Mouse (Mus musculus) heart, postnatal 0 days (tissue): Measurements from ENCODE around the gene Rtl10. TPM values are rescaled to one million over a fixed set of nuclear protein-coding genes. Genes with fewer than 3 reads are reported as not detected.

ENCODE experiments used
- ATAC-seq: fragments of 200-750 bp; cut with Nextera tagmentation; 2 replicates; pipeline ENCODE4 v1.8.0; 2017; ENCODE audit warnings: low read depth, moderate number of reproducible peaks, moderate library complexity; ENCODE audit not compliant: insufficient read depth
- DNase-seq: peaks from one replicate; pipeline ENCODE4 v3.0.0-alpha.2; 2016; ENCODE audit warnings: low spot score
- H3K27ac ChIP-seq: fragments of 300-500 bp; sonication (generic); 2 replicates; pipeline ENCODE4 v1.5.1; 2014; ENCODE audit warnings: low read depth, mild to moderate bottlenecking
- H3K27me3 ChIP-seq: fragments of 300-500 bp; sonication (generic); 2 replicates; pipeline ENCODE4 v1.6.1; 2014; ENCODE audit warnings: low read length, mixed read lengths; ENCODE audit not compliant: control insufficient read depth, insufficient read depth
- H3K36me3 ChIP-seq: fragments of 300-500 bp; sonication (generic); replicated peaks from 2 replicates; pipeline ENCODE4 v1.6.1; 2014; ENCODE audit warnings: low read length, mixed read lengths; ENCODE audit not compliant: control insufficient read depth, insufficient read depth
- H3K4me1 ChIP-seq: fragments of 300-500 bp; sonication (generic); 2 replicates; pipeline ENCODE4 v1.6.1; 2014; ENCODE audit warnings: antibody characterized with exemption; ENCODE audit not compliant: control insufficient read depth, insufficient read depth
- H3K4me2 ChIP-seq: fragments of 300-500 bp; sonication (generic); 2 replicates; pipeline ENCODE4 v1.6.1; 2014; ENCODE audit warnings: low read depth, mild to moderate bottlenecking, low read length, moderate library complexity
- H3K4me3 ChIP-seq: fragments of 300-500 bp; sonication (generic); 2 replicates; pipeline ENCODE4 v1.5.1; 2014; ENCODE audit warnings: low read depth, low read length
- H3K9ac ChIP-seq: fragments of 300-500 bp; sonication (generic); replicated peaks from 2 replicates; pipeline ENCODE4 v1.6.1; 2014; ENCODE audit warnings: low read depth, low read length, mixed read lengths
- H3K9me3 ChIP-seq: fragments of 300-500 bp; sonication (generic); replicated peaks from 2 replicates; pipeline ENCODE4 v1.6.1; 2016; ENCODE audit warnings: low read length; ENCODE audit not compliant: control insufficient read depth
- CTCF ChIP-seq: IDR thresholded peaks from 2 replicates; pipeline ENCODE4 v1.5.1; 2016; ENCODE audit warnings: antibody characterized with exemption, control low read depth, low read depth
- EP300 ChIP-seq: IDR thresholded peaks from 2 replicates; pipeline ENCODE4 v1.6.1; 2016; ENCODE audit warnings: antibody characterized with exemption, low read depth
- WGBS: fragments of 180-500 bp; shearing (Covaris S2); extraction: QIAGEN DNeasy Blood & Tissue Kit; methylation state at CpG from one replicate; pipeline ENCODE4 v1.1.7; 2014; 5-methylcytosine and 5-hydroxymethylcytosine counted together
- polyA plus RNA-seq: library from polyadenylated mRNA; unstranded; fragments of >200 nt; fragmentation: Nextera tagmentation; extraction: Ambion mirVana; gene quantifications from 2 replicates; pipeline ENCODE4 v1.2.1, GENCODE M21; 2015
- total RNA-seq: library from RNA; depleted of rRNA; stranded (reverse); fragments of >200 nt; gene quantifications from 2 replicates; pipeline ENCODE4 v1.2.3, GENCODE M21; 2014; ENCODE audit warnings: low replicate concordance

Gene Rtl10
- total and polyA plus RNA-seq, 2 experiments from 2014 or later: 0.42 to 0.94 TPM

GRCm38 (mm10) chr16:18455407-18455806, 43.3 kb upstream of the Rtl10 start:
- no peak overlapping the region for H3K4me2 ChIP-seq
- H3K4me1 ChIP-seq: peaks cover 9% of the 10 kb centered on the region; the same call in 1 of the 2 replicates
- no peaks in the 10 kb centered on the region for H3K27me3 ChIP-seq
- TF ChIP-seq EP300: no peak
- no peak for TF ChIP-seq CTCF
- no peak for DNase-seq
- no peak overlapping the region for H3K4me3 ChIP-seq
- no peak overlapping the region for H3K27ac ChIP-seq
- no peak for ATAC-seq
- WGBS: 81% methylated on average over 6 of the region's 6 CpGs
- no peak overlapping the region for H3K9ac ChIP-seq
- H3K9me3 ChIP-seq: no peaks in the 10 kb centered on the region
- peaks cover 23% of the 10 kb centered on the region for H3K36me3 ChIP-seq

- Histone ChIP-seq H3K36me3 (peaks cover 19% of the 10 kb centered on the region), H3K27ac (peak overlapping the region; percentile 54; the same call in 1 of the 2 replicates), H3K4me1 (peaks cover 9% of the 10 kb centered on the region; the same call in 1 of the 2 replicates), H3K9ac (no peak overlapping the region), H3K27me3 (no peaks in the 10 kb centered on the region), H3K4me2 (no peak overlapping the region), H3K4me3 (no peak overlapping the region), H3K9me3 (no peaks in the 10 kb centered on the region)
- no peak for TF ChIP-seq CTCF
- TF ChIP-seq EP300: no peak
- DNase-seq: no peak
- no peak for ATAC-seq
Observed at GRCm38 (mm10) chr16:18458661-18459060, 40.0 kb upstream of the Rtl10 start.

- Histone ChIP-seq H3K4me3 (peak overlapping the region; percentile 2; the same call in 1 of the 2 replicates), H3K36me3 (peaks cover 19% of the 10 kb centered on the region), H3K9ac (no peak overlapping the region; the same call in 1 of the 2 replicates), H3K27me3 (no peaks in the 10 kb centered on the region), H3K9me3 (no peaks in the 10 kb centered on the region), H3K27ac (peak overlapping the region; percentile 54; the same call in 1 of the 2 replicates), H3K4me2 (peak overlapping the region; percentile 37), H3K4me1 (peaks cover 9% of the 10 kb centered on the region; the same call in 1 of the 2 replicates)
- TF ChIP-seq EP300 (no peak), CTCF (no peak)
- no peak for DNase-seq
- 36% methylated on average over 12 of the region's 12 CpGs for WGBS
- ATAC-seq: no peak
Observed at GRCm38 (mm10) chr16:18459335-18459954, 39.3 kb upstream of the Rtl10 start.

GRCm38 (mm10) chr16:18459955-18460370, 38.7 kb upstream of the Rtl10 start:
- no peak for TF ChIP-seq EP300
- no peak for TF ChIP-seq CTCF
- H3K4me3 ChIP-seq: peak overlapping the region; percentile 2; the same call in 1 of the 2 replicates
- H3K4me2 ChIP-seq: peak overlapping the region; percentile 37
- DNase-seq (no peak), ATAC-seq (peak; percentile 35)
- no peak overlapping the region for H3K9ac ChIP-seq
- H3K9me3 ChIP-seq: no peaks in the 10 kb centered on the region
- whole genome bisulfite sequencing: 31% methylated on average over 11 of the region's 11 CpGs
- peaks cover 19% of the 10 kb centered on the region for H3K36me3 ChIP-seq
- peaks cover 9% of the 10 kb centered on the region; the same call in 1 of the 2 replicates for H3K4me1 ChIP-seq
- H3K27ac ChIP-seq: peak overlapping the region; percentile 54; the same call in 1 of the 2 replicates
- H3K27me3 ChIP-seq: no peaks in the 10 kb centered on the region

- ATAC-seq (no peak), DNase-seq (no peak)
- peaks cover 19% of the 10 kb centered on the region for H3K36me3 ChIP-seq
- H3K27ac ChIP-seq: no peak overlapping the region
- H3K4me3 ChIP-seq: no peak overlapping the region
- no peak overlapping the region for H3K4me2 ChIP-seq
- 85% methylated on average over 3 of the region's 3 CpGs for WGBS
- H3K9me3 ChIP-seq: no peaks in the 10 kb centered on the region
- no peak overlapping the region for H3K9ac ChIP-seq
- TF ChIP-seq CTCF (no peak), EP300 (no peak)
- H3K27me3 ChIP-seq: no peaks in the 10 kb centered on the region
- H3K4me1 ChIP-seq: peaks cover 9% of the 10 kb centered on the region; the same call in 1 of the 2 replicates
Observed at GRCm38 (mm10) chr16:18460826-18461225, 37.9 kb upstream of the Rtl10 start.
